Mouse (Mus musculus) liver, embryonic 11.5 days (tissue): Measurements from ENCODE around the gene Ppp5c. TPM values are rescaled to one million over a fixed set of nuclear protein-coding genes. Genes with fewer than 3 reads are reported as not detected.

Experiments used
- ATAC-seq: fragments of 200-750 bp; cut with Nextera tagmentation; replicated peaks from 2 replicates; pipeline ENCODE4 v1.8.0; 2017; ENCODE audit warnings: moderate number of reproducible peaks, mild to moderate bottlenecking, moderate TSS enrichment, moderate library complexity; ENCODE audit not compliant: low FRiP score
- DNase-seq: peaks from one replicate; pipeline ENCODE4 v3.0.0-alpha.2; 2017; ENCODE audit warnings: low spot score
- H3K27ac ChIP-seq: fragments of 300-500 bp; sonication (generic); 2 replicates; pipeline ENCODE4 v1.5.1; 2014; ENCODE audit warnings: mild to moderate bottlenecking, low read depth, low read length, control low read depth
- H3K27me3 ChIP-seq: fragments of 300-500 bp; sonication (generic); replicated peaks from 2 replicates; pipeline ENCODE4 v1.6.1; 2014; ENCODE audit warnings: low read length, mixed read lengths; ENCODE audit not compliant: control insufficient read depth, insufficient read depth
- H3K36me3 ChIP-seq: fragments of 300-500 bp; sonication (generic); 2 replicates; pipeline ENCODE4 v1.6.1; 2014; ENCODE audit warnings: mild to moderate bottlenecking, low read length, moderate library complexity, mixed read lengths; ENCODE audit not compliant: control insufficient read depth, insufficient read depth
- H3K4me1 ChIP-seq: fragments of 300-500 bp; sonication (generic); replicated peaks from 2 replicates; pipeline ENCODE4 v1.6.1; 2014; ENCODE audit warnings: low read length, mixed read lengths; ENCODE audit not compliant: control insufficient read depth, insufficient read depth
- H3K4me2 ChIP-seq: fragments of 300-500 bp; sonication (generic); 2 replicates; pipeline ENCODE4 v1.6.1; 2014; ENCODE audit warnings: mild to moderate bottlenecking, control low read depth, moderate library complexity
- H3K4me3 ChIP-seq: fragments of 300-500 bp; sonication (generic); 2 replicates; pipeline ENCODE4 v1.5.1; 2014; ENCODE audit warnings: low read depth, low read length, control low read depth
- H3K9ac ChIP-seq: fragments of 300-500 bp; sonication (generic); 2 replicates; pipeline ENCODE4 v1.6.1; 2014; ENCODE audit warnings: low read depth, low read length, control low read depth
- H3K9me3 ChIP-seq: fragments of 300-500 bp; sonication (generic); 2 replicates; pipeline ENCODE4 v1.6.1; 2016; ENCODE audit warnings: low read length, inconsistent platforms, mixed read lengths; ENCODE audit not compliant: control insufficient read depth
- WGBS: fragments of 180-500 bp; shearing (Covaris S2); extraction: QIAGEN DNeasy Blood & Tissue Kit; methylation state at CpG from one replicate; pipeline ENCODE4 v1.1.7; 2014; 5-methylcytosine and 5-hydroxymethylcytosine counted together
- polyA plus RNA-seq: library from polyadenylated mRNA; unstranded; fragments of >200 nt; fragmentation: Nextera tagmentation; extraction: Ambion mirVana; gene quantifications from 2 replicates; pipeline ENCODE4 v1.2.1, GENCODE M21; 2014

Gene Ppp5c
- polyA plus RNA-seq, 1 experiment from 2014 or later, result 124 TPM

- H3K27ac ChIP-seq, result no peak overlapping the region
- H3K9ac ChIP-seq, result no peak overlapping the region
- H3K36me3 ChIP-seq, result no peaks in the 10 kb centered on the region
- no peaks in the 10 kb centered on the region for H3K27me3 ChIP-seq
- DNase-seq (no peak), ATAC-seq (no peak)
- WGBS, result 69% methylated on average over 6 of the region's 6 CpGs
- no peaks in the 10 kb centered on the region for H3K4me1 ChIP-seq
- no peak overlapping the region for H3K4me3 ChIP-seq
- H3K4me2 ChIP-seq, result no peak overlapping the region
- no peaks in the 10 kb centered on the region for H3K9me3 ChIP-seq
Measured at GRCm38 (mm10) chr7:16968414-16968813, 59.3 kb downstream of the Ppp5c start.

- peaks cover 5% of the 10 kb centered on the region for H3K27me3 ChIP-seq
- H3K9me3 ChIP-seq, result no peaks in the 10 kb centered on the region
- no peak overlapping the region for H3K4me3 ChIP-seq
- H3K27ac ChIP-seq, result no peak overlapping the region
- no peak for DNase-seq
- no peak overlapping the region for H3K4me2 ChIP-seq
- no peak overlapping the region for H3K9ac ChIP-seq
- no peaks in the 10 kb centered on the region for H3K4me1 ChIP-seq
- no peaks in the 10 kb centered on the region for H3K36me3 ChIP-seq
- 60% methylated on average over 5 of the region's 5 CpGs for WGBS
- ATAC-seq, result no peak
Measured at GRCm38 (mm10) chr7:16961678-16962077, 66.0 kb downstream of the Ppp5c start.

GRCm38 (mm10) chr7:16959539-16960187 is 68.1 kb downstream of the Ppp5c start, which contains the start of gene Pnmal1:
Gene Pnmal1 (plus strand): TSS chr7:16959679.
- WGBS, result 34% methylated on average over 17 of the region's 17 CpGs
- Histone ChIP-seq H3K4me3 (no peak within 1 kb of the TSS), H3K4me2 (peak within 1 kb of the TSS; percentile 33), H3K27me3 (peaks cover 5% of the 10 kb centered on the region), H3K9me3 (no peaks in the 10 kb centered on the region), H3K9ac (no peak within 1 kb of the TSS), H3K36me3 (no peaks in the 10 kb centered on the region), H3K27ac (no peak within 1 kb of the TSS), H3K4me1 (no peaks in the 10 kb centered on the region)
- ATAC-seq (no peak; the same call in 1 of the 2 replicates), DNase-seq (no peak)

DNA sequence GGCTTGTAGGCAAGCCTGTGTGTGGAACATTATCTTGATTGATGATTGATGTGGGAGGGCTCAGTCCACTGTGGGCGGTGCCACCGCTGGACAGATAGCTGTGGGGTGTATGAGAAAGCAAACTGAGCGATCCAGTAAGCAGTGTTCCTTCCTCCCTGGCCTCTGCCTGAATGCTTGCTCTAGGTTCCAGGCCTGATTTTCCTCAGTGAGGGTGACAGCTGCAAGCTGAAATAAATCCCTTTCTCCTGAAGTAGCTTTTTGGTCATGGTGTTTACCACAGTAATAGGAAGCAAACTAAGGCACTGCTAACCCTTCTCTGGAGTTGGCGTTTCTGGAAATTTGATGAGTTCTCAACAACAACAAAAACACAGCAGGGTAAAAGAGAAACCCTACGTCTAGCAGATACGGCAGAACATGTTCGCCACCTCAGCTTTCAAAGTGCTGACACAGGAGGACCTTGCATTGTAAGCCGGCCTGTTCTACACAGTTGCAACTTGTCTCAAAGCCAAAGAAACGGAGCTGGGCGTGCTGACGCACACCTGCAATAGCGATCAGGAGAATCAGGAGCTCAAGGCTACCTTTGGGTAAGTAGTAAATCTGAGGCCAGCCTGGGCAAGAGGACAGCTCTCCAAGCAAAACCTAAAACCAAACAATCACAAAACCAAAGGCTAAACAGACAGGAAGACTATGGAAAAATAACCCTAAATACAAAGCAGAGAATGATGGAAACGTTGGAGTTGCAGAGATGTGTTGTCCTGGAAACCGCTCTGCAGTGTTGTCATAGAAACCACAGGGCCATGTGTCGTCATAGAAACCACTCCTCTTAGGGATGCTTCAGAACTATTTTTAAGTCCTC is 71.1 kb downstream of the Ppp5c start:
- H3K4me2 ChIP-seq, result no peak overlapping the region
- no peaks in the 10 kb centered on the region for H3K9me3 ChIP-seq
- no peaks in the 10 kb centered on the region for H3K36me3 ChIP-seq
- 66% methylated on average over 15 of the region's 15 CpGs for WGBS
- no peak for ATAC-seq
- no peak overlapping the region for H3K27ac ChIP-seq
- peaks cover 5% of the 10 kb centered on the region for H3K27me3 ChIP-seq
- DNase-seq, result no peak
- no peaks in the 10 kb centered on the region for H3K4me1 ChIP-seq
- H3K9ac ChIP-seq, result no peak overlapping the region
- no peak overlapping the region for H3K4me3 ChIP-seq

GRCm38 (mm10) chr7:16955712-16956111 is 72.0 kb downstream of the Ppp5c start:
- WGBS, result 49% methylated on average over 4 of the region's 4 CpGs
- Histone ChIP-seq H3K4me3 (no peak overlapping the region), H3K4me2 (no peak overlapping the region), H3K9ac (no peak overlapping the region), H3K27me3 (peaks cover 5% of the 10 kb centered on the region), H3K9me3 (no peaks in the 10 kb centered on the region), H3K36me3 (no peaks in the 10 kb centered on the region), H3K27ac (no peak overlapping the region), H3K4me1 (no peaks in the 10 kb centered on the region)
- DNase-seq, result no peak
- no peak for ATAC-seq

Other genes with a start within 250 kb of the Ppp5c start
- 58.4 and 67.9 TPM in 2 replicates for gene Slc1a5, start 246.6 kb downstream of the Ppp5c start, polyA plus RNA-seq
- gene Strn4, start 212.0 kb downstream of the Ppp5c start, polyA plus RNA-seq, result 74.8 and 80.9 TPM in 2 replicates
- gene Fkrp, start 211.2 kb downstream of the Ppp5c start, polyA plus RNA-seq, result 20.3 and 22.9 TPM in 2 replicates
- gene Prkd2, start 185.0 kb downstream of the Ppp5c start, polyA plus RNA-seq, result 7.6 and 8.4 TPM in 2 replicates
- gene Dact3, start 152.6 kb downstream of the Ppp5c start, polyA plus RNA-seq, result 2.5 and 2.6 TPM in 2 replicates
- 1.8 and 3.3 TPM in 2 replicates for gene Gng8, start 136.1 kb downstream of the Ppp5c start, polyA plus RNA-seq
- 1.2 and 1.3 TPM in 2 replicates for gene Ptgir, start 121.4 kb downstream of the Ppp5c start, polyA plus RNA-seq
- 147 and 169 TPM in 2 replicates for gene Calm3, start 103.8 kb downstream of the Ppp5c start, polyA plus RNA-seq
- gene Pnmal2, start 83.2 kb downstream of the Ppp5c start, polyA plus RNA-seq, result 0.58 and 0.80 TPM in 2 replicates
- 0.18 and 0.52 TPM in 2 replicates for gene Pnmal1, start 68.2 kb downstream of the Ppp5c start, polyA plus RNA-seq
- gene Gm42372, start 44.8 kb downstream of the Ppp5c start, polyA plus RNA-seq, result 0.15 and 0.16 TPM in 2 replicates
- 13.2 and 13.5 TPM in 2 replicates for gene Ccdc8, start 35.2 kb downstream of the Ppp5c start, polyA plus RNA-seq
- 28.3 and 32.1 TPM in 2 replicates for gene Hif3a, start 34.5 kb upstream of the Ppp5c start, polyA plus RNA-seq
- 0.12 TPM in 2 replicates for gene Psg16, start 46.1 kb upstream of the Ppp5c start, polyA plus RNA-seq
- not detected in 2 replicates for gene Ceacam3, start 122.4 kb upstream of the Ppp5c start, polyA plus RNA-seq
- not detected in 2 replicates for gene Psg29, start 175.6 kb upstream of the Ppp5c start, polyA plus RNA-seq